Mouse (Mus musculus) MEL (cell line): ENCODE measurements around the gene Efna3.

Experiments
- CTCF ChIP-seq, 3 experiments: IDR thresholded peaks in 2 of 3; conservative IDR thresholded peaks in 1 of 3; 2 replicates each; pipeline ENCODE4 v1.5.1; 2011 to 2012; ENCODE audit warnings: low read length in 3 of 3, low read depth in 2 of 3, mild to moderate bottlenecking in 2 of 3, improper control_type of control experiment in 1 of 3, inconsistent platforms in 1 of 3, mixed read lengths in 1 of 3, moderate library complexity in 1 of 3; ENCODE audit not compliant: control insufficient read depth in 1 of 3, insufficient read depth in 1 of 3, poor library complexity in 1 of 3, severe bottlenecking in 1 of 3
- E2F4 ChIP-seq: IDR thresholded peaks from 2 replicates; pipeline ENCODE4 v1.6.1; 2011; ENCODE audit warnings: low read depth, low read length, improper control_type of control experiment, borderline replicate concordance
- EP300 ChIP-seq, 2 experiments: IDR thresholded peaks; 2 replicates each; pipeline ENCODE4 v1.6.1; 2011; ENCODE audit warnings: improper control_type of control experiment in 2 of 2, low read length in 2 of 2, low read depth in 1 of 2, mild to moderate bottlenecking in 1 of 2
- GATA1 ChIP-seq: IDR thresholded peaks from 2 replicates; pipeline ENCODE4 v1.6.1; 2011; ENCODE audit warnings: low read depth, low read length, improper control_type of control experiment
- MAX ChIP-seq: IDR thresholded peaks from 2 replicates; pipeline ENCODE4 v1.6.1; 2011; ENCODE audit warnings: low read length, improper control_type of control experiment
- MAZ ChIP-seq: IDR thresholded peaks from 2 replicates; pipeline ENCODE4 v1.6.1; 2012; ENCODE audit warnings: low read depth, mild to moderate bottlenecking, inconsistent platforms, low read length, improper control_type of control experiment
- MYC ChIP-seq: IDR thresholded peaks from 2 replicates; pipeline ENCODE4 v1.6.1; 2011; ENCODE audit warnings: low read depth, mild to moderate bottlenecking, low read length, improper control_type of control experiment, moderate library complexity
- POLR2A ChIP-seq, 2 experiments: IDR thresholded peaks; 2 replicates each; pipeline ENCODE4 v1.6.1; 2011 to 2012; ENCODE audit warnings: low read length in 2 of 2, mild to moderate bottlenecking in 2 of 2, control low read depth in 1 of 2, improper control_type of control experiment in 1 of 2, low read depth in 1 of 2, moderate library complexity in 1 of 2; ENCODE audit not compliant: control insufficient read depth in 1 of 2, insufficient read depth in 1 of 2, poor library complexity in 1 of 2
- POLR2AphosphoS2 ChIP-seq: IDR thresholded peaks from 2 replicates; pipeline ENCODE4 v1.6.1; 2011; ENCODE audit warnings: low read length, improper control_type of control experiment

DNA sequence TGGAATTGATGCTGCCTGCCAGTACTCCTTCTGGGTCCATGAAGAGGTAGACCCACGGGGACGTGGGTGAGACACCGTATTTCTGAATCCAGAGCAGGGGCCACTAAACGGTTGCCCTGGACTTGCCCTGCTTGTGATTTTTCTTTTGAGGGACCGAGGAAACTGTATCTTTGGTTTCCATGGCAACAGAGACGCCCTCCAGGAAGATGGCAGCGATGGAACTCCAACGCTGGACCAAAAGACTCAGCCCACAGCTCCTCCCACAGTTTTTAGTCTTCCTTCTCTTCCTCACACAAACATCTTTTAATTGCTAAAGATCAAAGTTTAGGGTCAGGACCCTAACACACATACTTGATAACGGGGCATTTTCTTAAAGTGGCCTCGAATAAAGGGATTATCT lies 9.2 kb upstream of the Efna3 start:
- no peak for TF ChIP-seq POLR2A (IDR thresholded peaks at IDR 0.05; ENCODE audit: control insufficient read depth in 1 of 2, insufficient read depth in 1 of 2, low read depth in 1 of 2, low read length in 2 of 2, poor library complexity in 1 of 2)
- no peak for TF ChIP-seq MAX
- TF ChIP-seq CTCF (IDR thresholded peaks at IDR 0.05 in 2 of 3, conservative IDR thresholded peaks at IDR 0.05 in 1 of 3; ENCODE audit: control insufficient read depth in 1 of 3, insufficient read depth in 1 of 3, low read depth in 2 of 3, low read length in 3 of 3, poor library complexity in 1 of 3, severe bottlenecking in 1 of 3) = no peak
- no peak for TF ChIP-seq E2F4
- TF ChIP-seq MYC = no peak
- TF ChIP-seq POLR2AphosphoS2 = no peak
- no peak for TF ChIP-seq EP300 (IDR thresholded peaks at IDR 0.05; ENCODE audit: low read depth in 1 of 2, low read length in 2 of 2)
- no peak for TF ChIP-seq GATA1
- no peak for TF ChIP-seq MAZ
